Mouse (Mus musculus): ENCODE results near the gene Vldlr. TPM values are rescaled to one million over a fixed set of nuclear protein-coding genes. Genes with fewer than 3 reads are reported as not detected.

Gene Vldlr
- polyA plus RNA-seq, 1 experiment = 50.4 TPM

- no peak overlapping the region for H3K4me3 ChIP-seq (ENCODE audit: insufficient read depth, low read length)
- no peak for TF ChIP-seq POLR2A (IDR thresholded peaks at IDR 0.05; ENCODE audit: low read depth, low read length)
- no peak for TF ChIP-seq CTCF (IDR thresholded peaks at IDR 0.05; ENCODE audit: borderline replicate concordance, insufficient read depth, low read length)
- no peaks in the 10 kb centered on the region for H3K4me1 ChIP-seq (ENCODE audit: control insufficient read depth, insufficient read depth, low read length)
- no peak overlapping the region for H3K27ac ChIP-seq (ENCODE audit: insufficient read depth, low read length)
Observed at GRCm38 (mm10) chr19:27273385-27273784, 57.1 kb downstream of the Vldlr start.

- no peaks in the 10 kb centered on the region for H3K4me1 ChIP-seq (ENCODE audit: control insufficient read depth, insufficient read depth, low read length)
- no peak overlapping the region for H3K27ac ChIP-seq (ENCODE audit: insufficient read depth, low read length)
- H3K4me3 ChIP-seq (ENCODE audit: insufficient read depth, low read length) = no peak overlapping the region
- TF ChIP-seq CTCF (IDR thresholded peaks at IDR 0.05; ENCODE audit: borderline replicate concordance, insufficient read depth, low read length) (no peak), POLR2A (IDR thresholded peaks at IDR 0.05; ENCODE audit: low read depth, low read length) (no peak)
Observed at GRCm38 (mm10) chr19:27274382-27274781, 58.1 kb downstream of the Vldlr start.

- Histone ChIP-seq H3K4me3 (ENCODE audit: insufficient read depth, low read length) (no peak overlapping the region), H3K27ac (ENCODE audit: insufficient read depth, low read length) (no peak overlapping the region)
Observed at GRCm38 (mm10) chr19:27279174-27279573, 62.9 kb downstream of the Vldlr start.

More at GRCm38 (mm10) chr19:27279174-27279573, 62.9 kb downstream of the Vldlr start:
- no peaks in the 10 kb centered on the region for H3K4me1 ChIP-seq (ENCODE audit: control insufficient read depth, insufficient read depth, low read length)
- TF ChIP-seq CTCF (IDR thresholded peaks at IDR 0.05; ENCODE audit: borderline replicate concordance, insufficient read depth, low read length) = no peak
- TF ChIP-seq POLR2A (IDR thresholded peaks at IDR 0.05; ENCODE audit: low read depth, low read length) = no peak

Other genes with a start within 250 kb of the Vldlr start
- gene Kcnv2, start 106.1 kb downstream of the Vldlr start, polyA plus RNA-seq (2011; ENCODE audit: insufficient read length, low read depth, missing spikeins) = not detected in 2 replicates
- 105 and 111 TPM in 2 replicates for gene Pum3, start 213.3 kb downstream of the Vldlr start, polyA plus RNA-seq (2011; ENCODE audit: insufficient read length, low read depth, missing spikeins)

Measured in embryonic fibroblast, embryonic 13.5 days (primary cell).